Mouse (Mus musculus) hindbrain, embryonic 12.5 days (tissue): ENCODE data around the gene Napa. TPM values are rescaled to one million over a fixed set of nuclear protein-coding genes. Genes with fewer than 3 reads are reported as not detected.
A peak's percentile ranks its signal among the peaks of the same experiment; 100 is the strongest.

Experiments
- ATAC-seq: fragments of 200-750 bp; cut with Nextera tagmentation; 2 replicates; pipeline ENCODE4 v1.8.0; 2017; ENCODE audit warnings: moderate TSS enrichment; ENCODE audit not compliant: low FRiP score
- H3K27ac ChIP-seq: fragments of 300-500 bp; sonication (generic); 2 replicates; pipeline ENCODE4 v1.5.1; 2016; ENCODE audit warnings: mild to moderate bottlenecking
- H3K27me3 ChIP-seq: fragments of 300-500 bp; sonication (generic); 2 replicates; pipeline ENCODE4 v1.6.1; 2016; ENCODE audit warnings: mild to moderate bottlenecking
- H3K36me3 ChIP-seq: fragments of 300-500 bp; sonication (generic); 2 replicates; pipeline ENCODE4 v1.6.1; 2016; ENCODE audit warnings: mild to moderate bottlenecking
- H3K4me1 ChIP-seq: fragments of 300-500 bp; sonication (generic); 2 replicates; pipeline ENCODE4 v1.6.1; 2016
- H3K4me2 ChIP-seq: fragments of 300-500 bp; sonication (generic); replicated peaks from 2 replicates; pipeline ENCODE4 v1.6.1; 2016; ENCODE audit warnings: mild to moderate bottlenecking
- H3K4me3 ChIP-seq: fragments of 300-500 bp; sonication (generic); 2 replicates; pipeline ENCODE4 v1.5.1; 2016; ENCODE audit warnings: mild to moderate bottlenecking
- H3K9ac ChIP-seq: fragments of 300-500 bp; sonication (generic); 2 replicates; pipeline ENCODE4 v1.6.1; 2016; ENCODE audit warnings: mild to moderate bottlenecking, moderate library complexity
- H3K9me3 ChIP-seq: fragments of 300-500 bp; sonication (generic); replicated peaks from 2 replicates; pipeline ENCODE4 v1.6.1; 2016; ENCODE audit warnings: mild to moderate bottlenecking
- WGBS: fragments of 180-500 bp; shearing (Covaris S2); methylation state at CpG from one replicate; pipeline ENCODE4 v1.1.7; 2016; 5-methylcytosine and 5-hydroxymethylcytosine counted together
- polyA plus RNA-seq: library from polyadenylated mRNA; unstranded; fragments of >200 nt; fragmentation: Nextera tagmentation; extraction: Ambion mirVana; gene quantifications from 2 replicates; pipeline ENCODE4 v1.2.1, GENCODE M21; 2016

Gene Napa
- polyA plus RNA-seq, 1 experiment from 2014 or later = 182 TPM

- H3K9ac ChIP-seq = no peak overlapping the region
- peaks cover 10% of the 10 kb centered on the region for H3K4me1 ChIP-seq
- no peak for ATAC-seq
Observed at GRCm38 (mm10) chr7:16147643-16148042, 49.4 kb downstream of the Napa start.

GRCm38 (mm10) chr7:16149241-16149640, 51.0 kb downstream of the Napa start:
- H3K9me3 ChIP-seq = no peaks in the 10 kb centered on the region
- 0 out of 2 replicates have a peak overlapping the region, but pooled peaks have one; percentile 33 for H3K9ac ChIP-seq
- 57% methylated on average over 5 of the region's 5 CpGs for WGBS
- peaks cover 17% of the 10 kb centered on the region for H3K36me3 ChIP-seq
- H3K27me3 ChIP-seq = peaks cover 6% of the 10 kb centered on the region
- H3K27ac ChIP-seq = no peak overlapping the region
- no peak for ATAC-seq
- H3K4me1 ChIP-seq = peaks cover 10% of the 10 kb centered on the region
- H3K4me2 ChIP-seq = no peak overlapping the region
- H3K4me3 ChIP-seq = no peak overlapping the region

More at GRCm38 (mm10) chr7:16147643-16148042, 49.4 kb downstream of the Napa start:
- 0 out of 2 replicates have a peak overlapping the region, but pooled peaks have one; percentile 1 for H3K27ac ChIP-seq
- peaks cover 21% of the 10 kb centered on the region for H3K36me3 ChIP-seq
- H3K27me3 ChIP-seq = peaks cover 6% of the 10 kb centered on the region
- H3K4me3 ChIP-seq = no peak overlapping the region
- 14% methylated on average over 15 of the region's 15 CpGs for WGBS
- no peaks in the 10 kb centered on the region for H3K9me3 ChIP-seq
- no peak overlapping the region for H3K4me2 ChIP-seq

- WGBS = 71% methylated on average over 9 of the region's 9 CpGs
- Histone ChIP-seq H3K4me3 (no peak overlapping the region), H3K4me1 (peaks cover 10% of the 10 kb centered on the region), H3K27me3 (peaks cover 6% of the 10 kb centered on the region; the same call in 1 of the 2 replicates), H3K4me2 (no peak overlapping the region), H3K27ac (no peak overlapping the region), H3K9me3 (no peaks in the 10 kb centered on the region), H3K9ac (no peak overlapping the region), H3K36me3 (peaks cover 11% of the 10 kb centered on the region)
- no peak for ATAC-seq
Observed at GRCm38 (mm10) chr7:16150191-16151145, 52.2 kb downstream of the Napa start.

- Histone ChIP-seq H3K4me3 (no peak overlapping the region), H3K36me3 (peaks cover 20% of the 10 kb centered on the region), H3K4me1 (peaks cover under 1% of the 10 kb centered on the region), H3K27me3 (peaks cover 7% of the 10 kb centered on the region), H3K9ac (no peak overlapping the region), H3K27ac (no peak overlapping the region), H3K4me2 (no peak overlapping the region), H3K9me3 (no peaks in the 10 kb centered on the region)
- ATAC-seq = peak; percentile 86
- WGBS = 14% methylated on average over 10 of the region's 10 CpGs
Observed at GRCm38 (mm10) chr7:16153522-16153921, 55.3 kb downstream of the Napa start.

- H3K9me3 ChIP-seq = no peaks in the 10 kb centered on the region
- WGBS = 78% methylated on average over 9 of the region's 9 CpGs
- H3K36me3 ChIP-seq = peaks cover 20% of the 10 kb centered on the region
- no peak overlapping the region for H3K9ac ChIP-seq
- no peak overlapping the region for H3K27ac ChIP-seq
- no peak overlapping the region for H3K4me2 ChIP-seq
- no peak overlapping the region for H3K4me3 ChIP-seq
- ATAC-seq = no peak
- H3K4me1 ChIP-seq = peaks cover 6% of the 10 kb centered on the region
- peaks cover 19% of the 10 kb centered on the region for H3K27me3 ChIP-seq
Observed at GRCm38 (mm10) chr7:16155132-16155872, 57.0 kb downstream of the Napa start.

GRCm38 (mm10) chr7:16156105-16156714, 58.0 kb downstream of the Napa start:
- WGBS = 87% methylated on average over 8 of the region's 8 CpGs
- Histone ChIP-seq H3K9ac (no peak overlapping the region), H3K4me2 (no peak overlapping the region), H3K9me3 (no peaks in the 10 kb centered on the region), H3K4me3 (no peak overlapping the region), H3K36me3 (peaks cover 20% of the 10 kb centered on the region), H3K27me3 (peaks cover 19% of the 10 kb centered on the region), H3K27ac (no peak overlapping the region), H3K4me1 (peaks cover 6% of the 10 kb centered on the region)
- no peak for ATAC-seq

GRCm38 (mm10) chr7:16158735-16159134, 60.5 kb downstream of the Napa start:
- Histone ChIP-seq H3K36me3 (peaks cover 14% of the 10 kb centered on the region; the same call in 1 of the 2 replicates), H3K9me3 (no peaks in the 10 kb centered on the region), H3K9ac (0 out of 2 replicates have a peak overlapping the region, but pooled peaks have one; percentile 15), H3K27me3 (peaks cover 19% of the 10 kb centered on the region), H3K4me1 (peaks cover 6% of the 10 kb centered on the region; the same call in 1 of the 2 replicates), H3K4me2 (peak overlapping the region; percentile 31), H3K4me3 (no peak overlapping the region; the same call in 1 of the 2 replicates), H3K27ac (no peak overlapping the region)
- 10% methylated on average over 38 of the region's 39 CpGs for WGBS
- 0 out of 2 replicates have a peak, but pooled peaks have one; percentile 35 for ATAC-seq

- Histone ChIP-seq H3K36me3 (peaks cover 9% of the 10 kb centered on the region; the same call in 1 of the 2 replicates), H3K9me3 (no peaks in the 10 kb centered on the region), H3K27ac (no peak overlapping the region), H3K4me2 (no peak overlapping the region), H3K4me3 (no peak overlapping the region), H3K9ac (no peak overlapping the region), H3K4me1 (peaks cover 6% of the 10 kb centered on the region; the same call in 1 of the 2 replicates), H3K27me3 (peaks cover 19% of the 10 kb centered on the region)
- 83% methylated on average over 3 of the region's 3 CpGs for WGBS
- no peak for ATAC-seq
Observed at GRCm38 (mm10) chr7:16160702-16161101, 62.4 kb downstream of the Napa start.

GRCm38 (mm10) chr7:16161302-16161701, 63.0 kb downstream of the Napa start:
- H3K4me3 ChIP-seq = no peak overlapping the region
- H3K4me2 ChIP-seq = no peak overlapping the region
- peaks cover 19% of the 10 kb centered on the region for H3K27me3 ChIP-seq
- H3K36me3 ChIP-seq = peaks cover 9% of the 10 kb centered on the region; the same call in 1 of the 2 replicates
- 92% methylated on average over 9 of the region's 9 CpGs for WGBS
- H3K4me1 ChIP-seq = peaks cover 6% of the 10 kb centered on the region; the same call in 1 of the 2 replicates
- no peak overlapping the region for H3K9ac ChIP-seq
- H3K9me3 ChIP-seq = no peaks in the 10 kb centered on the region
- H3K27ac ChIP-seq = no peak overlapping the region
- ATAC-seq = no peak

- Histone ChIP-seq H3K27ac (no peak overlapping the region), H3K4me3 (no peak overlapping the region), H3K4me2 (no peak overlapping the region), H3K9me3 (no peaks in the 10 kb centered on the region), H3K4me1 (peaks cover 6% of the 10 kb centered on the region; the same call in 1 of the 2 replicates), H3K9ac (no peak overlapping the region), H3K36me3 (peaks cover 5% of the 10 kb centered on the region; the same call in 1 of the 2 replicates), H3K27me3 (peaks cover 19% of the 10 kb centered on the region)
- 0 out of 2 replicates have a peak, but pooled peaks have one; percentile 8 for ATAC-seq
- WGBS = 83% methylated on average over 7 of the region's 7 CpGs
Observed at GRCm38 (mm10) chr7:16162036-16162435, 63.8 kb downstream of the Napa start.
